Mouse (Mus musculus): ENCODE data around the gene Lgals2.

The Lgals2 gene

DNA sequence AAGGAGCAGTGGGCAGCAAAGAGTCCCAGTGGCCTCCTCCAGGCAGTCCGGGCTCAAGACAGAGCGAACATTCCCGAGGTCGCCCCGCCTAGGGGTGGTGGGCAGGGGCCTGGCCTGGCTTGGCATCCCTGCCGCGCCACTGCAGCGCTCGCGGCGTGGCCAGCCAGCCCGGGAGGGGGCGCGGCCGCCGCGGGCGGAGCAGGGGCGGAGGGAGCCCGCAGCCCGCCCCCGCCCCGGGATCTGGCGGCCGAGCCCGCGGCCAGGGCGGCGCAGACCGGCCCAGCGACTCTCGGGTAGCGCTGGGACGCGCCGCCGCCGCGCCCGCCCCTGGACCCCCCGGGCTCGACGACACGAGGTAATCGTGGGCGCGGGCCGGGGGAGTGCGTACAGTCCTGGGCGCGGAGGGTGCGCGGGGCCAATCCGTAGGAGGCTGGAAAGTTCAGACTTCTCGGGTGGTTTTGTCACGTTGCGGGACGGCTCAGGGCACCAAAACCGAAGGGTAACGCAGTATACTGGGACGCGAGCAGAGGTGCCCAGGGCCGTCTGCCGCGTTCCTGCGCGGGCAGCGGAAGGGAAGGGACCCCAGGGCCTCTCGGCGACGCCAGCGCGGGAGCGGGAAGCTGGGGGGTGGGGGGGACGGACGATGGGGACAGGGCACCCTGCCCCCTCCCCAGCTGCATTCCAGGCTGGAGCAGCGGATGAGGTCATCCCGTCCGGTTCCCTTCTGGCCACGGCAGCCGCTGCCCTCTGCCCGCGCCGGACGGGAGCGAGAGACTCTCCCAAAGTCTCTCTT, 12.8 kb downstream of the Lgals2 start, which contains the start of gene Cdc42ep1:
Cdc42ep1 (plus strand) TSS at position 254 of the 793 bp plus-strand sequence.
- peak; percentile 43 for DNase-seq

DNA sequence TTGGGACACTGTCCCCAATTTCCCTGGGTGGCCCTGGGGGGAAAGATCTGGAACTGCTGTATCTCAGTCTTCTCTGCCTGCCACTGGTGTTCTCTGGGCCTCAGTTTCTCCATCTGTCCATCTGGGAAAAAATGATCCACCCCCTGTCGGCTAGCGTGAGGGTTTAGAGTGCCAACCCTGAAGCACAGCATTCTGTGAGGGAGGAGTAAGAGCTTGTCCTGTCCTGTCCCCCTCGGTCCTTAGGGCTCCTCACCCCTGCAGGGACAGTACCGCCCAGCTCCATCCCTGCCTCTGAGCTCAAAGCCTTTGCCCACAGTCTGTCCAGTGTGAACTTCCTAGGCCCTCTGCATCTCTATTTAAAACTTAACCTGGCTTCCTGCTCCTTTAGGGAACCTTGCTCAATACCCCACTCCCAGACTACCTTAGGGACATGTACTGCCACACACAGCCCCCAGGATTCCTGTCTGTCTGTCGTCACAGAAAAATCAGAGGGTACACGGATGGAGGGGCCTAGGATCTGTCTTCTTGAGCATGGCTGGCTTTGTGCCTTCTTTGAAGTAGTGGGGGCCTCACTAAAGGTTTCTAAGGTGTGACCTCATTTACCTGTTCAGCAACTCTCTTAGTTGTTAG, 14.1 kb downstream of the Lgals2 start:
- no peak for DNase-seq

DNA sequence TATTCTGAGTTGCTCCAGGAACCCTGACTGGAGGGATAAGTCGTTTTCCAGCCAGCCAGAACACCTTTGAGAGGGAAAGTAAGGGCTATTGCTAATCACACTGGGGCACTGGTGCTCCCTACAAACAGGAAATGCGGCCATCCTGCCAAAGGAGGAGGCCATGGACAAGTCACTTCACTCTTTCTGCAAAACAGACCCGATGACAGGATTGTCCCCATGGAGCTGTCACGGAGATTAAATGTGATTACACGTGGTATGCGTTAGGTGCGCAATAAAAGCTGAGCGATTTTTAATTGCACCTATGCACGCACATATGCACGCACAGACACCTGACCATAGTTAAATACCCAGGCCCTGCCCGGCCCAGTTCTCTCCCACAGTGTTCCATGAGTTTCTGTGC, 14.6 kb downstream of the Lgals2 start:
- DNase-seq = no peak

GRCm38 (mm10) chr15:78840241-78840640, 15.1 kb downstream of the Lgals2 start:
- DNase-seq = peak; percentile 47

DNA sequence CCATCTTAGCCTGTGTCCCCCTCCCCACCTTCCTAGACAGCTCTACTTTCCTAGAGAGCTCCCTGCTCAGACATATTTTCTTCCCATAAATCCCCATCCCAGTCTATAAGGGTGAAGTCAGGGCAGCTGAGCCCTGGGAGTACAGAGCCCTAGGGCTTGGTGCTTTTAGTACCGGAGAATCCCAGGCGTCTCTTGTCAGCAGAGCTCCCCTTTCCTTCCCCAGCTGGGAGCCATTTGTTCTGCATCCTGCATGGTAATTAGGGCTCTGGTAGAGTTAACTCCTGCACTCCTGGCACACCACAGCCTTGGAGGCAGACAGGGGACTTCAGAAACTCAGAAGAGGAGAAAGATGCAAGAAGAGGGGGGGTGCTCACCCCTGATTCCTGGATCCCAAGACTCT, 15.6 kb downstream of the Lgals2 start:
- no peak for DNase-seq

- DNase-seq = no peak
Observed at GRCm38 (mm10) chr15:78836086-78836621, 19.2 kb downstream of the Lgals2 start.

GRCm38 (mm10) chr15:78835200-78836085, 19.9 kb downstream of the Lgals2 start:
- DNase-seq = peak; percentile 62

DNA sequence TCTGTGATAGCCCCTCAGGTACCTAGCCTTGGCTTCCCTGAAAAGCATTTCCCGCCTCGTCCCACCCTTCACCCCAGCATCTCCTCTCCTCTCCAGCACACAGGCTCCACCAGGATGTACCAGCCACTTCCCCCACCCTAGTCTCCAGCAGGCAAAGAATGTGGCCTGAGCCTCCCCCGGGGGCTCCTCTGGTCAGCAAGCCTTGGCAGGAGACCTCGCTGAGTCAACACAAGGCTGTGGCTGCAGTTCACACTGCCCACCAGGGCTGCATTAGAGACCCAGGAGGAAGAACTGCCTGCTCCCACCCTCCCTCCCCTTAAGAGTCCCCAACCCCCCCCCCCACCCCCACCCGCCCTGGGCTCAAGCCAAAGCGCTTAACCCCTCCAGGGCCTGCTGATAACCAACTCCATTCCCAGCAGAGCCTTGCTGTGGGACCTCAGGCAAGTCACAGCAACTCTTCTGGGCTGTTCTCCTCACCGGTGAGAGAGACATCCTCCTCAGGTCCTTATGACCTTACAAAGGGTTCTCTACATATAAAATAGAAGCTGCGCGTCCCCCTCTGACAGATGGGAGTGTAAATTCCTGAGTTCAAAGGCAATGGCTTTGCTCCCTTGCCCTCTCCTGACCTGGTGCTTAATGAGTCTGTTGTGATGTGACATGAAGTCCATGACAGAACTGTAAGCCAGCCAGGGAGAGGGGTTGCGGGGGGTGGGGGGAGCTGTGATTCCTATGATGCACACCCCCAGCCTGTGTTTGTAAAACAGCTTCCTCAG, 20.9 kb downstream of the Lgals2 start:
- DNase-seq = no peak

GRCm38 (mm10) chr15:78833582-78833981, 21.7 kb downstream of the Lgals2 start:
- DNase-seq = peak; percentile 59

DNA sequence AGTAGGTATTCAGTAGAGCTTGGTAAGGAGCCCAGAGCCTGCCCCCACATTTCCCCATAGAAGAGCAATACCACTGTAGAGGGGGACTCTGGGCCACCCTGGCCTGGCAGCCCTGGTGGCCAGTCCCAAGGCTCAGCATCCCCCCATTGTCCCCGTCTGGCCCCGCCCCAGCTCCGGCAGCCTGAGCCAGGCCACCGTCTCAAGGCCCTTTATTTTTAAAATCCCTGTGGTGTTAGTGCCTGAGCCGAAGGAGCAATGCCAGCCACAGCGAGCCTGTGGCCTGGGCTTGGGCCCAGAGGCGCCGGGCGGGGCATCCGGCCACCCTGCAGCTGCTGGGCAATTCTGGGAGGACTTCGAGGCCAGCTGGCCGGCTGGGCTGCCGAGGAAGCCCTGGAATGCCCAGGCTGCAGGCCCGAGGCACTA, 22.6 kb downstream of the Lgals2 start:
- no peak for DNase-seq

DNA sequence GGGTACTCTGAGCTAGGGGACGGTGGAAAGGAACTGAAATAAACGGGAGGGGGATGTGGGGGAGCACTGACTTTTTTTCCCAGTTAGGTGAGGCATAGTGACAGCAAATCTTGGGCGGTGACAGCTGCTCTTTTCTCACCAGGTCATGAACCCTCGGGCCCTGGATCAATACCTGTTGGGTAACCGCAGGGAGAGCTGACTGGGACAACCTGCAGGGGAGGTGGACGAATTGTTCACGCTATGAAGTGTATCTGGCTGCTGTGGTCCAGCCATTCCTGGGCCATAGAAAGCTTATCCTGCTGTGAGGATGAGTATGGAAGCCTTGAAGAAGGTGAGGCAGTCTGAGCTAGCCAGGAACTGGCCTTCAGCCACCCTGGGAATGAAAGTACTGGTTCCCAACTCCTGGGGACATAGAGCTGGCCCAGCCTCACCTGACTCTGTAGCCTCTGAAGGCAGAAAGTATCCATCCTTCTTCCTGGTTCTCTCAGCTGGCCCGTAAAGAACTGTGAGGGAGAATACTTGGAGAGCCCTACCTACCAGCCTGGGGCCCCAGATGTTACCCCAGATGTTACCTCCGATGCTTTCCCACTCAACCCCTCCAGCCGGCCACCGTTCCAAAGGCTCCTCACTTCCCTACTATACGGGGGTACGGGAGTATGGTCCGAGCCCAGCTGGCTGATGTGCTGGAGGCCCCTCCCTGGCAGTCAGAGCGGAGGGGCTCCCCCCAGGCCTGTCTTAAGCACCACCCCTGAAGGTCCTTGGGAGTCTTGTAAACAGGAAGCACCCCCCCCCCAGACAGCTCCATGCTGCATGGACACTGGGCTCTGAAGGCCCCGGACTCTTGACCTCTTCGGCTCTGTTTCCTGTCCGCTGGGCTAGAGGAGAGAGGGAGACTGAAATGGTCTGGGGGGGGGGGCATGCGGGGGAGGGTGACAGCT, 23.3 kb downstream of the Lgals2 start:
- DNase-seq = peak; percentile 62

GRCm38 (mm10) chr15:78830742-78831719, 24.3 kb downstream of the Lgals2 start:
- no peak for DNase-seq

- DNase-seq = no peak
Observed at GRCm38 (mm10) chr15:78829636-78830035, 25.7 kb downstream of the Lgals2 start.

- DNase-seq = no peak
Observed at GRCm38 (mm10) chr15:78828315-78828714, 27.0 kb downstream of the Lgals2 start.

DNA sequence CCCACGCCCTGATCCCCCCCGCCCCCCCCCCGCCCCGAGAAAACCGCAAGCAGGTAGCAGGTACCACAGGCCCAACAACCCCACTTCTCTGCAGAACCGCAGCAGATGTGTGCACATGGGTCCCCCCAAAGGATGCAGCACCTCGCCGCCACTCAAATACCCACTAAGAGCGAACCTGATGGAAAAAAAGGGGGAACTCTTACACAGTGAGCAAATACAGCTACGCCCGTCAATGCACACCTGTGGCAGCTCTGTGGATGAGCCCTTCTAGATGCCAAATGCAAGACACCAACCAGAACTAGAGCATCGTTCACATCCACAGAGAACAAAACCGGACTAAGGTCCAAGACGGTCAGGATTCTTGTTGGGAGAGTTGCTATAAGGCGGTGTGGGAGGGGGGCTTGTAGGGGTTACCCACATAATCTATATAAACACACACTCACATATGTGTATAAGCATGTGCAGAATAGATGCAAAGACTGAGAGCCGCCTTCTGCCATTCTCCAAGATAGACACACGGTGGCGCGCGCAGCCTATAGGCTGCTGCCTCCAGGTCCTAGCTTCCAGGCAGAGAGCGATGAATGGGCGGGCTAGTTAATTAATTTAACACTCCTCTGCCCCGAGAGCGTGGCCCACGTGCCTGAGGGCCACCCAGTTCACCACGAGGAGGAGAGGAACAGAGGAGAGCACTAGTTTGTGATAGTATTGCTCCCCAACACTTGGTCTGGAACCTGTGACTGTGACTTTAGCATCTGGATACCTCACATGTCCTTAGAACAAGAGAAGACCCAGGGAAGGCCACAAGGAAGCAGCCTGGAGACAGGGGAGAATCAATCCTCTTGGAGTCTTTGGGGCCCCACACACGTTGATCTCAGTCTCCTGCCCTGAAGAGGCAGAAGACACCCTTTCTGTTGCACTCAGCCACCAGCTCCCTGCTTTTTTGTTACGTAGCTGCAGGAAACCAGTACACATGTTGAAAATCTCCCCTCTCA, 28.8 kb downstream of the Lgals2 start:
- DNase-seq = peak; percentile 73

DNA sequence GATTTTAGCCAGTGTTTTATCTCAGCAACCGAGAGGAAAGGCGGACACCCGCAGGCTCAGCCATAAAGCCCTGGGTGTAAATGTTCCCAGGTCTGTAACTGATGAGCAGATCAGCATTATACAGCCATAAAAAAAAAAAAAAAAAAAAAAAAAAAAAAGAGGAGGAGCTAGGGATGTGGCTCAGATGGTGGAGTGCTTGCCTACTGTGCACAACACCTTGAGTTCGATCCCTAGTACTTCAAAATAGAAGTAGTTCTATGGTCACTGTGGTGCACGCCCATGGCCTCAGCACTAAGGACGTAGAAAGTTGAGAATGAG, 39.3 kb downstream of the Lgals2 start:
- no peak for DNase-seq

- no peak for DNase-seq
Observed at GRCm38 (mm10) chr15:78815314-78816073, 39.8 kb downstream of the Lgals2 start.

- DNase-seq = no peak
Observed at GRCm38 (mm10) chr15:78813603-78814002, 41.7 kb downstream of the Lgals2 start.

Data from liver (tissue).